Mouse (Mus musculus): Measurements from ENCODE around the gene Plekhb2. TPM values are rescaled to one million over a fixed set of nuclear protein-coding genes. Genes with fewer than 3 reads are reported as not detected.

Gene Plekhb2
- polyA plus RNA-seq, 1 experiment, result 77.5 TPM

DNA sequence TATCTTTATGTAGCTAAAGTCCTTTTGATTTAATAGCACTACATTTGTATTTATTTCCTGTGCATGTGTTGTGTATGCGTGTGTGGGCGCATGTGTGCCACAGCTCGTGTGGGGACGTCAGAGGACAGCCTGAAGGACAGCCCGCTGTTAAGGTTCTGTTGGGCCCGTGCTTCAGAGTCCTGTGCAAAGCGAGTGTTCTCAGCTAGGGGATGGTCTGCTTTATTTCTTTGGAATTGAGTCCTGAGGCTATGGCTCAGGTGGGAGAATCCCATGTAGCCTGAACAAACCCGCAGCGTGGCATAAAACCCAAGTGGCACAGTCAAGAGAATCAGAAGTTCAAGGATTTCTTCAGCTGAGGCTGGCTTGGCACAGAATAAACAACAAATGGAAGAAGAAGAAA is 21.4 kb downstream of the Plekhb2 start:
- Histone ChIP-seq H3K4me1 (ENCODE audit: control insufficient read depth, insufficient read depth, low read length) (no peaks in the 10 kb centered on the region), H3K4me3 (replicated peaks; ENCODE audit: extremely low read depth, low read depth, low read length) (no peak overlapping the region)
- 93% methylated on average over 9 of the region's 9 CpGs for WGBS
- no peak for DNase-seq
- TF ChIP-seq POLR2A (IDR thresholded peaks at IDR 0.05; ENCODE audit: borderline replicate concordance, extremely low read depth, low read depth, low read length) (no peak), CTCF (IDR thresholded peaks at IDR 0.05; ENCODE audit: insufficient read depth, low read length) (no peak)

DNA sequence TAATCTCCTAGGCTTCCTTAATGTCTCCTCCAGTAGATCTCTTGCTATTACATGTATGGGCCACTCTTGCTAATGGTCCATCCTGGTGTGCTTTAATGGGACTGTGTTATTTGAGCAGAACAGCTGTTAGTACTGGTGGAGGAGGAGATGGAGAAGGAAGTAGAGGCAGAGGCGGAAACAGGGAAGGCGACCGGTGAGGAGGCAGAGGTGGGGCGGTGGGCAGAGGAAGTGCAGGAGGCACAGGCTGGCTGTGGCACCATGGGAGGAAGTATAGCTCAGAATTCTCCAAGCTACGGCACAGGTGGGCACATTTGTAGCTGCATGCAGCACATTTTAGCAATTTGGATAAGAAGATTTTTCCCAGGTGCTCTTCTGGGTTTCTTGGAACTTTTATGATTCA is 23.8 kb downstream of the Plekhb2 start:
- TF ChIP-seq POLR2A (IDR thresholded peaks at IDR 0.05; ENCODE audit: borderline replicate concordance, extremely low read depth, low read depth, low read length), result no peak
- TF ChIP-seq CTCF (IDR thresholded peaks at IDR 0.05; ENCODE audit: insufficient read depth, low read length), result no peak
- Histone ChIP-seq H3K4me3 (replicated peaks; ENCODE audit: extremely low read depth, low read depth, low read length) (no peak overlapping the region), H3K4me1 (ENCODE audit: control insufficient read depth, insufficient read depth, low read length) (no peaks in the 10 kb centered on the region)
- 81% methylated on average over 5 of the region's 5 CpGs for whole genome bisulfite sequencing
- DNase-seq, result peak; percentile 1

DNA sequence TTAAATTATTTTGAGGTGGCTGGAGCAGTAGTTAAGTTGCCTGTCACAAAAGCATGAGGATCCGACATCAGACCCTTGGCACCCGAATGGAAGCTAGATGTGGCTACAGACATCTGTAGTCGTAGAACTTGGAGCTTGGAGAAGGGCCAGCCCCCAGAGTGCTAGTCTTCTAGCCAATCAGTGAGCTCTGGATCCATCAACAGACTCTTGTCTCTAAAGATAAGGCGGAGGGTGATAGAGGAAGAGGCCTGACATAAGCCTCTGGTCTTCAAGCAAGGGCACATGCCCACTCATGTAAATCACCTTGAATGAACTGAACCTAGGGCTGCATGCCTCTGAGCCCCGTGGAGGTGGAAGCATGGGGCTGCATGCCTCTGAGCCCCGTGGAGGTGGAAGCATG is 29.8 kb downstream of the Plekhb2 start:
- Histone ChIP-seq H3K4me1 (ENCODE audit: control insufficient read depth, insufficient read depth, low read length) (no peaks in the 10 kb centered on the region), H3K4me3 (replicated peaks; ENCODE audit: extremely low read depth, low read depth, low read length) (no peak overlapping the region)
- no peak for DNase-seq
- TF ChIP-seq POLR2A (IDR thresholded peaks at IDR 0.05; ENCODE audit: borderline replicate concordance, extremely low read depth, low read depth, low read length) (no peak), CTCF (IDR thresholded peaks at IDR 0.05; ENCODE audit: insufficient read depth, low read length) (no peak)
- 63% methylated on average over 6 of the region's 6 CpGs for WGBS

DNA sequence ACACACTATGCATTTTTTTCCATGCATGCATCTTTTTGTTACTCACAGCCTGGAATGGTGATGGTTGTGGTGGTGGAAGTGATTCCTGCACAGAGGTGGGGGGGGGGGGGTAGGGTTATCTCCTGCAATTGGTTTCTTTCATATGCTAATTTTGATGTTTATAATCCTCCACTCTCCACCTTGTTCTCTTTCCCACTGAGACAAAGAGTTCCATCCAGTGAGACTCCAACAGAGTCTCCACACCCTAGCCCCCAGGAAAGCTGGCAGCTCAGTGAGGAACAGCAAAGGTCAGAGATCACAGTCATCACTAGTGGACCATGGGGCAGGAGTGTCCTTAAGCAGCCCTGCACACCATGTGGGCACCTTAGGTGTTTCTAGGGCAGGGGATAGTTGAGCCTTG is 34.0 kb downstream of the Plekhb2 start:
- Histone ChIP-seq H3K4me1 (ENCODE audit: control insufficient read depth, insufficient read depth, low read length) (no peaks in the 10 kb centered on the region), H3K4me3 (replicated peaks; ENCODE audit: extremely low read depth, low read depth, low read length) (no peak overlapping the region)
- no peak for DNase-seq
- TF ChIP-seq POLR2A (IDR thresholded peaks at IDR 0.05; ENCODE audit: borderline replicate concordance, extremely low read depth, low read depth, low read length), result no peak
- no peak for TF ChIP-seq CTCF (IDR thresholded peaks at IDR 0.05; ENCODE audit: insufficient read depth, low read length)

DNA sequence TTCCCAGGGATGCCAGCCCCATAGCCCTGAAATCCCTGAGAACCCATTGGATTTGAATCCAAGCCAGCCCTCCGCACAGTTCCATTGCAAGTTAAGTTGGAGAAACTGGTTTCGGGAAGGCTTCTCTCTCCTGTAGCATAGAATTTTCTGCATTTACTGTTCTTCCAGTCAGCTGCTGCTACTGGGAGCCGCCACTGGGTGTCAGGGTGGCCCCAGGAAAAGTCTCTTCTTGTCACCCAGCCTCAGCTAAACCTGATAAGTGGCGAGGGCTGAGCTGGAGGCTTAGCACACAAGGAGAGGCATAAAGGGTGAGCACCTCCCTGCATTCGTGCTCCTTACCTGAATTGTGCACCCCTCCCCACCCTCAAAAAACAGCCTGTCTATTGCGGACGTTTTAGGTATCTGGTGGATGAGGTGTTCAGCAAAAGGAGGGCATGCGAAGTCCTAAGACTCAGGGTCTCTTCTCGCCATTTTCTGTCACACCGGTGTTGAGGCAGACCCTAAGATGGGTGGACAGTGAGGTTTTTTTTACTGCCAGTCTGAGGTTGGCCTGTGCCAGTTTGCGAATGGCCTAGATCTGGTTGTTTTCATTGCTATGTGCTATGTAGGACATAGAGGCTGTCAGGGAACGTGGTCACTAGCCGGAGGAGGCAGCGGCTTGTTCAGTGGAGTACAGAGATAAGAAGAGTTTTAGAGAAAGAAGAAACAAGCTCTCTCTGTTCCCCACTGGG is 41.9 kb downstream of the Plekhb2 start:
- DNase-seq, result no peak
- Histone ChIP-seq H3K4me1 (ENCODE audit: control insufficient read depth, insufficient read depth, low read length) (no peaks in the 10 kb centered on the region), H3K4me3 (replicated peaks; ENCODE audit: extremely low read depth, low read depth, low read length) (no peak overlapping the region)
- 50% methylated on average over 14 of the region's 14 CpGs for WGBS
- TF ChIP-seq CTCF (IDR thresholded peaks at IDR 0.05; ENCODE audit: insufficient read depth, low read length) (0 out of 2 replicates have a peak, but pooled peaks have one; percentile 27), POLR2A (IDR thresholded peaks at IDR 0.05; ENCODE audit: borderline replicate concordance, extremely low read depth, low read depth, low read length) (no peak)

DNA sequence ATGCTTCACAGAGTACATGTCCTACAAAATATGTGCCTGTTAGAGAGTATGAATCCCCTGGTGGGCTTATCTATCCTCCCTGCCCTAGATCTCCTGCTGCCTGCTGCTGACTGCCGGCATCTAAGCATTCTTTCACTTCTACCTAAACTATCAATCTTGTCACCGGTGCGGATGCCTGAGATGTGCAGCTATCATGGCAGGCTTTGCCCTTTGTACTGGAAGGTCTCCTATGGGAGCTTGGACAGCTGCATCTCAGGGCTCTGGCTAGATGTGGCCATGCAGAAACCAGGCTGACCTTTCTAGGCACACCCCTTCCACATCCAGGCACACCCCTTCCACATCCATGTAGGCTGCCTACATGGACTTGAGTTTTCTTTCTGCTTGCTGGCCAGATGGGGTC is 42.7 kb downstream of the Plekhb2 start:
- no peaks in the 10 kb centered on the region for H3K4me1 ChIP-seq (ENCODE audit: control insufficient read depth, insufficient read depth, low read length)
- DNase-seq, result no peak
- no peak for TF ChIP-seq CTCF (IDR thresholded peaks at IDR 0.05; ENCODE audit: insufficient read depth, low read length)
- no peak for TF ChIP-seq POLR2A (IDR thresholded peaks at IDR 0.05; ENCODE audit: borderline replicate concordance, extremely low read depth, low read depth, low read length)
- H3K4me3 ChIP-seq (replicated peaks; ENCODE audit: extremely low read depth, low read depth, low read length), result no peak overlapping the region
- WGBS, result 56% methylated on average over 3 of the region's 3 CpGs

DNA sequence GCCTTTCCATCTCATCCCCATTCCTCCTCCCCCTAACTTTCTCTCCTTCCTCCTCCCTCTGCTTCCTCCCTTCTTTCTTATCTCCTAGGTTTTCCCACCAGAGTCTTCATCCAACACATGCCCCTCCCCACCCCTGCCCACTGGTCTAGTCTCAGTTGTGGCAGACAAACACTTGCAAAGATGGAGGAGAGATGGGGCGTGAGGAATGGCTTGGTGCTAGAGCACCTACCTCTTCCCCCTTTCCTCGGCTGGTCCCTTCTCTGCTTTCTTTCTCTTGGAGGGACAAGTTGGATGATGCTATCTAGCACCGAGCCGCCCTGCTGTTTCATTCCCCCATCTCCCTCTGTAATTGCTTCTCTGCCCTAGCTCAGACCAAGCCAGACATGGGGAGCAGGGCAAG is 43.6 kb downstream of the Plekhb2 start:
- Histone ChIP-seq H3K4me1 (ENCODE audit: control insufficient read depth, insufficient read depth, low read length) (no peaks in the 10 kb centered on the region), H3K4me3 (replicated peaks; ENCODE audit: extremely low read depth, low read depth, low read length) (no peak overlapping the region)
- no peak for TF ChIP-seq CTCF (IDR thresholded peaks at IDR 0.05; ENCODE audit: insufficient read depth, low read length)
- no peak for DNase-seq
- WGBS, result 76% methylated on average over 4 of the region's 4 CpGs

DNA sequence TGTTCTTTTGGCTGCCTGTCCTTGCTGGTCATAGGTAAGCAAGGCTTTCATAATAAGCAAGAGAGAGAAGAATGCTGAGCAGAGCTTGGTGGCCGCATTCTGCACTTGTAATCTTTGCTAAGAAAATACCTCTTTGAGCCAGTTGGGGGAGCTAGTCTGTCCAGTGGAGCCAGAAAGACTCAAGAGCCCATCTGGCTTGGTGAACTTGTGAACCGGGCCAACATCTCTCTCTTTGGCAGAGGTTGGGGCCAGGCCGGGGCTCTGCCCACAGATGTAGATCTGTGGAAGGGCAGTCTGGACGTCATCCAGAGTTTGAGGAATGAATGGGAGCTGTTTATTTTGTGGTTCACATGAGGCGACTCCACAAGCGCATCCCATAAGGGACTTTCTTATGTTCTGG is 44.1 kb downstream of the Plekhb2 start:
- no peak for DNase-seq
- Histone ChIP-seq H3K4me1 (ENCODE audit: control insufficient read depth, insufficient read depth, low read length) (no peaks in the 10 kb centered on the region), H3K4me3 (replicated peaks; ENCODE audit: extremely low read depth, low read depth, low read length) (no peak overlapping the region)
- WGBS, result 45% methylated on average over 6 of the region's 6 CpGs
- no peak for TF ChIP-seq CTCF (IDR thresholded peaks at IDR 0.05; ENCODE audit: insufficient read depth, low read length)
- no peak for TF ChIP-seq POLR2A (IDR thresholded peaks at IDR 0.05; ENCODE audit: borderline replicate concordance, extremely low read depth, low read depth, low read length)

DNA sequence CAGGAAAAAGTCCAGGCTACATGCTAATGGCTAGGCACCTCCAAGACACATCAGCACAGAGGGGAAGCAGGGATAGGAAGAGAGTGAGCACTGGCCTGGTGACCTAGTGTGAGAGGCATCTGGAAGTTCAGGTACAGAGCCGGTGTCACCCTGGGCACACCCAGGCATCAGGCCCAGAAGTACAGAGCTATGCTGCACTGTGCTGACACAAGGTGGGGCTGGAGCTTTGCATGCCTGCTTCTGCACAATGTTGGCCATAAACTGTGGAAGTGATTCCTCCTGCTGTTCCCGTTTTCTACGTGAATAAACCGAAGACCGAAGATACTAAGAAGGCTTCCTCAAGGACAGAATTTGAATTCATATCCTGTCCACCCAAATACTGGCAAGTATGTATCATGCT is 46.3 kb downstream of the Plekhb2 start:
- no peaks in the 10 kb centered on the region for H3K4me1 ChIP-seq (ENCODE audit: control insufficient read depth, insufficient read depth, low read length)
- H3K4me3 ChIP-seq (replicated peaks; ENCODE audit: extremely low read depth, low read depth, low read length), result no peak overlapping the region
- no peak for DNase-seq
- WGBS, result 78% methylated on average over 5 of the region's 5 CpGs
- TF ChIP-seq POLR2A (IDR thresholded peaks at IDR 0.05; ENCODE audit: borderline replicate concordance, extremely low read depth, low read depth, low read length) (no peak), CTCF (IDR thresholded peaks at IDR 0.05; ENCODE audit: insufficient read depth, low read length) (no peak)

DNA sequence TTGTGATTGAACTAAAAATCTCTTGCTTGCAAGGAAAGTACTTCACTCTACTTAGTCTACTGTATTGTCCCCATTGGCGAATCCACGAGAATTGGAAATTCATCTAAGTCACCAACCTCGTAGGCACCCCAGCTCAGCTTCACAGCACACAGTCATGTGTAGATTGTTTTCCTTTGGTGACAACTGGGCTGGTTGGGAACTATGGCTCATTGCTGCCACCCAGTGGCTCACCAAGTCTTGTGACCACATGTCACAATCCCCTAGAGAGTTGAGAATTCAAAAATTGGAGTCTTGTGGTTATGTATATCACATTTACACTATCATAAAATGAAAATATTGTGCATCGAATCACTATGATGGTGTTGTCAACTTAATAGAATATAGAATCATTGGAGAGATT is 47.1 kb downstream of the Plekhb2 start:
- DNase-seq, result peak; percentile 61
- H3K4me3 ChIP-seq (replicated peaks; ENCODE audit: extremely low read depth, low read depth, low read length), result no peak overlapping the region
- peak; percentile 84 for TF ChIP-seq CTCF (IDR thresholded peaks at IDR 0.05; ENCODE audit: insufficient read depth, low read length)
- TF ChIP-seq POLR2A (IDR thresholded peaks at IDR 0.05; ENCODE audit: borderline replicate concordance, extremely low read depth, low read depth, low read length), result no peak
- no peaks in the 10 kb centered on the region for H3K4me1 ChIP-seq (ENCODE audit: control insufficient read depth, insufficient read depth, low read length)
- 40% methylated on average over 4 of the region's 4 CpGs for WGBS
